Mouse (Mus musculus): ENCODE measurements around the gene Kmt2c.
"Not testable (repeated sequence)": the region's sequence is repeated elsewhere in the genome, so short reads cannot be mapped to it uniquely, and the experiment has no call there.

The Kmt2c gene

DNA sequence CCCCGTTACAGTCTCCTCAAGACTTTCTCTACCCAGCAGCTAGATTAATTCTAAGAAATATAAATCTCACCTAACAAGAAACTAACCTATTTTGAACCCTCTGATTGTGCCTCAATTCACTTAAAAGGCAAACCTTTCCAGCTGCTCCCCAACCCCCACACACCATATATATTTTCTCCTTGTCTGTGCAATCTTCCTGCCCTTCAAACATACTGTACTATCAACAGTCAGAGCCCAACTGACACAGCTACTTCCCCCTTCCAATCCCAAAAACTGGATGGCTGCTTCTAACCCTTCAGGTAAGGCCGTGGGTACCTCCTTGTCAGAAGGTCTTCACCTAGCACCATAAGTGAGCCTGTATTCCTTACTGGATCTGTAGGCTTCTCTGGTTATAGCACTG lies 130.2 kb downstream of the Kmt2c start:
- DNase-seq (ENCODE audit: low spot score): no peak

DNA sequence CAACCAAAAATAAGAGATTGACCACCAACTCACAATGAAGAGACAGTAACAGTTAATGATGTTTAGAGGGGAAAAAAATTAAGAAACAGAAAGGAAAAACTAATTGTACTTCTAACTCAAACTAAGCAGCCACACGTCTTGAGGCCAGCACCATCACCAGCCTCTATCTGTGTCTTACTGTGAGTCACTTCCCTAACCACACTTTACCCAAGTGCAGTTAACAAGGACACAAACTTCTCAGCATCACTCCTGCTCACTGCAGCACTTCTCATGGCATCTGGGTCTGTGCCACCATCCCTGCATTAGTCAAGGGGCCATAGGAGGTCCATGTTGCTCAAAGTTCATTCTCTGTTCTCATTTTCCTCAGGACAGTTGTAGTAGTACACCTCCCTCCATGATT lies 131.5 kb downstream of the Kmt2c start:
- no peak for DNase-seq (ENCODE audit: low spot score)

DNA sequence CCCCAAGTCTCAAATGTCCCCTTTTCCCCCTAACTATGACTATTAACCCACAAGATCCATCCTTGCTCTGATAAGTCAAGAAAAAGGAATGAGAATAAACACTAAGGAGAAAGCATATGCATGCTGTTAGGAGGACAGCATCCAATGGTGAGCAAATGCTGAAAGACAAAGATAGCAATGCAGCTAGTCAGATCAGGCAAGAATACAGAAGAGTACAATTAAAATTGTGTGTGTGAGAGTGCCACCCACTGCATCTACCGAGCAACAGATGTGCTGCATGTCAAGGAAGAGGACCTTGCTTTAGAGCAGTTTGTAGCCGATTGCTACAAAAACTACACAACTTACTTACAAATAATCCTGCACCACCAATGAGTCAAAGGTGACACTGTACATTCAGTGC lies 145.1 kb downstream of the Kmt2c start:
- no peak for DNase-seq (ENCODE audit: low spot score)

DNA sequence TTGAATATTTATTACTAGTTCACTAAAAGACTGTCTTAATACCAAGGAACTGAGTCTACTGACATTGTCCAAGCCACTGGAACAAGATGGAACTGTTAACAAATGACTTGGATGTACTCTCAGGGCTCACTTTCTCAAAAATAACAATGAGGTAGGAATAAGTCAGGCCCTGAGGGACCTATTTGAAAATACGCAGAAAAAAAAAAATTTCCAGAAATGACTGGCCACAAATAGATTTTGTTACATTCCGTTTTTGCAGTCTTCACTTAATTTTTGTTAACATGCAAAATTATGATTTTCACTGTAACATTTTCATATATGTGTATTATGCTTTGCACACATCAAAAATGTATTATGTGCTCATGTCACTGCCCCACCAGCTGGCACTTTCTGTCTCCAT lies 167.3 kb downstream of the Kmt2c start:
- DNase-seq (ENCODE audit: low spot score): no peak

DNA sequence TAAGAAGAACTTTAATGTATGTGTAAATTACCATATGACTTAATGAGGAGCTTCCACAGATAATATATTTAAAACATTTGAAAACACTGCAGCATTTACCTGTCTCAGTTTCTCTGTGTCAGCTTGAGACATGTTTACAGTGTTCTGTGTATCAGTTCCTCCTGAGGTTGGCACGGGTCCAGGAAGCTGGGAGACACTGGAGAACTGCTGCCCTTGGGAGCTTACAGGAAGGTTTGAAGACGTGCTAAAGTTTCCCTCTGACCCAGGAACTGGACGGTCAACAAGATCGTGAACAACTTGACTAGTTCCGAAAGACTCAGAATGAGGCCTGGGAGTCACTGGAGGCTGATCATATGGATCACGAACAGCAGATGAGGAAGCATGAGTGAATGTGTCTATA lies 184.7 kb downstream of the Kmt2c start:
- no peak for DNase-seq (ENCODE audit: low spot score)

DNA sequence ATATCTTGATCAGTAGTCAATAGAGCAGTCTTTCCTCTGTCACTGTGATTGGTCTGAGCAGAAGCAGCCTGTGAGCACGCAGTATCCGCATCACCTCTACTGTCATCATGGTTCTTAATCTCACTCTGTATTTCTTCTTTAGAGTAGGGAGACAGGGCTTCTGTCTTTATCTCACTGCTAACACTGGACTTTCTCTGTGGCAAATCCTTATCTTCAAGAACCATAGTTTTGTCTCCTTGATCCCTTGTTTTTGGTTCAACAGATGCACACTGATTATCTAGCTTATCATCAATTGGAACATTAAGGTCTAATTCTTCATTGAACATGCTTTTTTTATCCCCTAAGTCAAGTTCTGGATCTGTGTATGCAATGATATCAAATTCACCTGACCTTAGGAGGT lies 188.4 kb downstream of the Kmt2c start:
- no peak for DNase-seq (ENCODE audit: low spot score)

DNA sequence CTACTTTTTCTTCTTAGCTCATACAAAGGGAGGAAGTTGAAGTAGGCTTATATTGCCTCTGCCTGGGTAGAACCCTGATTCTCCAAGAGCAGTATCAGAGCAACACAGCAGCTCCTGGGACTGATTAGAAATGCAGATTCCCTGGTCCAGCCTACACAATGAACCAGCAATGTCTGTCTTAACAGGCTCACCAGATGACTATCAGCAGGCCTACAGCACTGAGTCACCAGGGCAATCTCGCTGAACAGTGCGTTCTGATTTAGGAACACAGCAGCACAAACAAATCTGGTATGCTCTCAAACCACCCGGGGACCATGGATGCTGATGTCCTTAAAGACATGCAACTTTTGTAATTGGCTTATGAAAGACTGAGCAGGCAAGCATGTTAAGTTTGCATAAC lies 201.8 kb downstream of the Kmt2c start:
- peak; percentile 1 for DNase-seq (ENCODE audit: low spot score)

DNA sequence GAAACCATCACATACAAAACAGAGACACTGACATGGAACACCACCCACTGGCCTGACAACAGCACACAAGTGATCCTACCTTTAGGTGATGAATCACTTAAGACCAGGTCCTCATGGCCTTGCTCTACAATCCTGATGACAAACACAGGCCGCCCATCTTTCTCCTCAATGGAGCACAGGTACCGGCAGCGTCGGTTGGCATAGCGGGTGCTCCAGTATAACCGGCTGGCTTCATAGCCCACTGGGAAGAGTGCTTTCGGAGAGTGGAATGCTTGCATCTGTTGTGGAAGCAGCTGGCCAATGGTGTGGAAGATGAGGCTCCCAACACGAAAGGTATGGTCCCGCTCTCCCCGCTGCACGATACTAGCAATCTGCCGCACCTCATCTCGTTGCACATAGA lies 214.6 kb downstream of the Kmt2c start:
- no peak for DNase-seq (ENCODE audit: low spot score)

DNA sequence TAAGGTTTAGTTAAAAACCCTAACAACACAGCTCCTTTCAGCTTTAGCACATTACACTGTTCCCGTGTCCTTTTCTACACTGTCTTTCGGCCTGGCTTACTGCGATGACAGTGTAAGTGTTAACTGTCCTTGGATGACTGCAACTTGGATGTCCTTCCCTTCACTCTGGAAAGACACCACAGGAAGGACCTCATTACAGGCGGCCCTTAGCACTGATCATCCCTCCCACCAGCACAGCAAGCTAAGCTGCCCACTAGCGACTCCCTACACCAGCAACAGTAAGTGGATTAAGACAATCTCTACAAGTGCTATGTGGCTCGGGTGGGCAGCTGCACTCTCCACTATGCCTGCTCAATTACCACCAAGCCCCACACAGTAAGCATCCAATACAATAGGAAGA lies 222.2 kb downstream of the Kmt2c start:
- DNase-seq (ENCODE audit: low spot score): no peak

DNA sequence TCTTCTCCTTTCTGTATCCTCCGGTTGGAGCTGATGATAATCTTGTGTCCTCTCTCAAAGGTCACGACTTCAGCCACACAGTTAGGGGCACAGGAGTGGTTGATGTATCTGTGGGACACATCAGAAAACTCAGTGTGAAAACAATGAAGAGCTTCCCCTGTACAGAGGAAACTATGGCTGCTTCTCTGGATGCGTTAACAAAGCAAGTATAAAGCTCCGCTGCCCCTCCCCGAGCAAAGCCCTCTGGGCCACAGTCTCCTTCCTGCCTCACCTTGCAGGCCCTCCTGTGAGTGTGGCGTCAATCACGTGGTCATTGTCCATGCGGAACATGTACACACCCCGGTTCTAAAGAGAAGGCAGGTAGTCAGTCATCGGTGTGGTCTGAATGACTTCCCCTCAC lies 223.0 kb downstream of the Kmt2c start:
- no peak for DNase-seq (ENCODE audit: low spot score)

DNA sequence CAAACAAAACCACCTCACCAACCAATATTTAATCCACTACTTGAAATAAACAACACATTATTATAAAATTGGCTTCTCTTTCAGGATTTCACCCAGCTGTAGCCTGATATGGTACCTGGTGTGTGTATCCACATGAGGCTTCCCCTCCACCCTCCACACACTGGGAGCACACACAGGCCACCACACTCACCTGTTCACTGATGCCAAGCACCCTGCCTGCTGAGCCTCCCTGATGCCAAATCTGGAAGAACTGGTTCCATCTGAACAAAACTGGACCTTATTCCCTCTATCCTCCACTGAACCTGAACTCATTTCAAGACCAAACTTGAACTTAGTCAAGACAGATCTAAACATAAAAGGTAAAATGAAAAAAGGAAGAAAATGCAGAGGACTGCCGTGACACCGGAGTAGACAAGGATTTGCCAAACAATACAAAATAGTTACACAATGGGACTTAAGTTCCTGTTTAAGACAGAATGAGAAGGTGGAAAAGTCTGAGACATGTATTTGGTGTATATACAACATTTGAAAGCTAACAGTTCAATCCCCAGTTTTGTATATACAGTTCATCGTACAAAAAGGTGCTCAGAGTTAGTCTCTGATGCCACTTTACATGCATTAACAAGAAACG lies 230.2 kb downstream of the Kmt2c start:
- no peak for DNase-seq (ENCODE audit: low spot score)

DNA sequence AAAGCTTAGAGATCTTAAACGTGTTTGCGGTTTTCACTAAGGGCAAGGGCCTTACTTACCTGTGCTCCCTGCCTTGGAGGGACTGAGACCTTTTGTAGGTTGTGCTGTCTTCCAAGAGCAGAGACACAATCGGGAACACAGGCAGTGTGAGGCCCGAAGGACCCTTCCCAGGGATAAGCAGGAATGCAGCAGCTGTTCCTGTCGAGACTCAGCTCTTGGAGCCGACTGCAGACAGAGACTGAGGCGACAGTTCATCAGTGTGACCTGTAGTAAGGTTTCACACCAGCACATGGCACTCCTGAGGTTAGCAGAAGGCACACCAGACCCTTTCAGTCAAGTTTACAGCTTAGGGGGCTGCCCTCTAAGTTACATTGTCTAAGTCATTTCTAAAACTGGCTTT lies 236.3 kb downstream of the Kmt2c start:
- DNase-seq (ENCODE audit: low spot score): no peak

DNA sequence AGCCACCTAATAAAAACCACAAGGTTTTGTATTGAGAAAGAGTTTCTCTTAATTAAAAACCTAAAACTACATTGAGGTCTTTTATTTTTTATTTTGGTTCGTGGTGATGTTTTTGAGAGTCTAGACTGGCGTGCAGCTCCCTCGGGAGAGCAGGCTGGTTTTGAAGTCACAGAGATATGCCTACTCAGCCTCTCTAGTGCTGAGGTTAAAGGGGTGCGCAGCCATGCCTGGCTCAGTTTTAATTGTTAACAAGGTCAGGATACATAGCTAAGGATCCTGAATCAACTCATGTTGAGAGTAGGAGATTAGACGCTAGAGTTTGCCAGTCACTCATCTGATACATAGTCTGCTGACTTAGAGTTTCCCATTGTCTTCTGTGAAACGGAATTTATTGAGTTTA lies 237.1 kb downstream of the Kmt2c start:
- no peak for DNase-seq (ENCODE audit: low spot score)

DNA sequence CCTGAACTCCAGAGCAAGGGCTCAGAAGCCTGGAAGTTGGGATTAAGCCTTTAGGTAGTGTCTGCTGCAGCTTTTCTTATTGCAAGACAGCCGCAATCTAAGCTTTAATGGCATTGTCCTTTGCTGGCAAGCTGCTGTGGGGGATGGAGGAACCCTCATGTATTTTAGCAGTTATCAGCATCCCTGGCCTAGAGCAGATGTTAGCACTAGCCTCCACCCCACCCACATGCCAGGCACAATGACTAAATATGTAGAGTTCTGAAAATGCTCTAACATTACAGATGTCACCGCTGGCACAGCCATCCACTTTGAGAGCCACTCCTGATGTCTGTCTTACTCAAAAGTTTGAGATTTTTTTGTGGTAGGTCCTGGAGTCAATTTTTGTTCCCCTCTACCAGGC lies 241.9 kb downstream of the Kmt2c start:
- no peak for DNase-seq (ENCODE audit: low spot score)

DNA sequence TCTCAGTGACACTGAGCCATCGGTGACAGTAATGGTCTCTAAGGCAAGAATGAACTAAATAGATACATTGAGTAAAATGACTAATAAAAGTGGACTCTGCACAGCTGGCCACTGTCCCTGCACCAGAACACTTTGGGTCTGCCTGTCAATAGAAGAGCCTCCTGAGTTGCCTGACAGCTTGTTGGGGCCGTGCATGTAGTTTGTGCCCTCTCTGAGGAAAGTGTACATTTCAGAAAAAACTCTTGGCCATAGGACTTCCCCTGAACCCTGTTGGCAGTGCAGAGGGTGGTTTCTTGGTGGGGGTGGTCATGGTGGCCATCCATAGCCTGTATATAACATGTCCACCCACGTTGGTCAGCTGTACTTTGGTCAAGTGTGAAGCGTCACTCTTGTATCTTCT lies 244.1 kb downstream of the Kmt2c start:
- no peak for DNase-seq (ENCODE audit: low spot score)

DNA sequence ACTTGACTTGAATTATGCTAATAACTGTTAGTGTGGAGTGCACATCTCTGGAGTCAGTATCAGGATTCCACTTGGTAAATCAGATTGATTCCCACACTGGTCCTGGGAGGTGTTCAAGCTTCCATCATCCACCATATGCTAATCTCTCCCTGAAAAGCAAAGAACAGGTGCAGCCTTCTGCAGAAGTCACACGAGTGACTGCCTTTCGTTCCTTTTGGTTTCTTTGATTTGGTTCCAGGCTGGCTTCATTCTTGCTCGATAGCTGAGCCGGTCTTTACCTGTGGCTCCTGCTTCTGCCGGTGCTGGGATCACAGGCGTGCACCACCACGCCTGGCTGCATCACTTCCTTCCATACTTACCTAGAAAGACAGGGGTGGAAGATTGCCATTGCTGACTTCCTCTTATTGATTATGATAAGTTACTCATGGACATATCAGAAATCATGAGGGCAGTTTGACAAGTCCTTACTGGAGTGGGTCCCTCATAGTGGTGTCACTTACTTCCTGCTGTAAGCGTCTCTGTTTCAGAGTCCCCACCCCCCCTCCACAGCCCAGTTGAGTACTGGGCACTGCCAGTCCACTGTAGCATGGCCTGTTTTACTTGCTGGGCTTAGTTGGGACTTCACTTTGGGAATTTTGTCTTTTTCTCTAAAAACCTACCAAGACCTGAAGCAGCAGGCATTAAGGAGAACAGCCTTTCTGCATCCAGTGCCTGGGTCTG lies 245.6 kb downstream of the Kmt2c start:
- no peak for DNase-seq (ENCODE audit: low spot score)

DNA sequence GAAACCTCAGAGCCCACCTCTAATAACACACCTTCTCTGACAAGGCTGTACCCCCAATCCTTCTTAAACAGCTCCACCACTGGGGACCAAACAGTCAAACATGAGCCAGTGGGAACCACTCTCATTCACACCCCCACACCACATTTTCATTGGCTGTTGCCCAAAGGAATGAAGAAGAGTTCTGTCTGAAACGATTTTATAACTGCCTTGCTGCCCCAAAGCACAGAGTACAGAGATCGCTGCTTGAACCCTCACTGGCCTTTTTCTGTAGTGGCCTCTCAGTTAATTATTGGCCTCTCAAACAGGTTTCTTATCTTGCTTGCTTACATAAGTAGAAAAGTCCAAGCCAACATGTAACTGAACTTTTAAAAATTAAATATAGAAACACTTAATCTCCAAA lies 246.2 kb downstream of the Kmt2c start:
- DNase-seq (ENCODE audit: low spot score): no peak

DNA sequence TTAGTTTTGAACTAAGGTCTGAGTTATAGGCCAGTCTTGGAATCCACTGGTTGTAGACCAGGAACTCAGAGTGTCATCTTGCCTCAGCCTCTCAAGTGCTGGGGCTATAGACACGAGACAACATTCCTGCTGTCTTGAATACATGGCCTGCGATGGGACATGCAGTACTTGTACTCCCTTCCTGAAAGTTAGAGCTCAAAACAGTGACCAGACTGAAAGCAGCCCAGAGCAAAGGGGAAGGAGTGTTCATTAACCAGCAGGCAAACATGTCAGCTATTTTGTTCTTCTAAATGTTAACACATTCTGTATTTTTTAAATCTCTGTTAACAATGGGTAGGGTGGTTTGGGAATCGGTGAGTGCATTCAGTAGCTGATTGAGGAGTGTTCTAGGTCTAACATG lies 251.5 kb downstream of the Kmt2c start:
- DNase-seq (ENCODE audit: low spot score): no peak

DNA sequence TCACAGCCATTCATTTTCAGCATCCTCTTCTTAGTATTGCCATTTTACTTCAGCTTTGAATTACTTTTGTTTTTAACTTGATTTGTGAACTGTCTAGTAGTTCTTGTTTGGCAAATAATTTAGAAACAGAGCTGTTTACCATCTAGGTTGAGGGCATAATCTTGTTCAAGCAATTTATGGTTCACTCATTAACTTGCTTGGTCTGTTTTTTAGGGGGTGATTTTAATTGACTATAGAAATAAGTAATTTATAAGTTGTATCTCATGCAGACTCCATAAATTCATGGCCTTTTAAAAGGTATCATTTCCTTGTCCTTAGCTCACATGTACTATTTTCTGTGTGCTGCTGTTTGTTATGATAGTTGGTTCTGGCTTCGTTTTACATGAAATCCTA lies 252.1 kb downstream of the Kmt2c start:
- DNase-seq (ENCODE audit: low spot score): no peak

DNA sequence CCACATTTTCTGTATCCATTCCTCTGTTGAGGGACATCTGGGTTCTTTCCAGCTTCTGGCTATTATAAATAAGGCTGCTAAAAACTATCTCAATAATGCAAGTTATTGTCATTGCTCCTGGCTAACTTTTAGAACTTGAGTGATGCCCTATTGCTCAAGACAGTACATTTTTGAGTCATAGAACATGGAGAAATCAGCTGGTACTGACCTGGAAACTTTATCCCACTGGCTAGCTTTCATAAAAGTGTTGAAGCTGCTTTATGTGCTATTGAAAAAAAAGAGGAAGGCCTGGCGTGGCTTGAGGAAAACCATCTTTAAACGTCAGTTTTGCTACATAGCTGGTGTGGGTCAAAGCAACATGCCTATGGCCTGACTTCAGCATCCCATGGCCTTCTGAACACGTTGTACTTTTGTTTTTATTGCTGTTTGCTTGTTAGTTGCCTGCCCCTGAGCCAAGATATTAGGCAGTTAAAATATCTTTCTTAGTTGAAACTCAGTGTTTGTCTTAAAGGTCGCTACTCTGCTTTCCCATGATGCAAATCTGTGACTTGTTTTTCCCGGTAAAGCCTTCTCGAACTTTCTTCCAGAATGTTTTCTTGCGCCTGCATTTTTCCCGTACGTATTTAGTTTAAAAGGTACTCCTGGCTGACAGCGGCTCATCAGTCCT lies 252.6 kb downstream of the Kmt2c start:
- DNase-seq (ENCODE audit: low spot score): no peak

DNA sequence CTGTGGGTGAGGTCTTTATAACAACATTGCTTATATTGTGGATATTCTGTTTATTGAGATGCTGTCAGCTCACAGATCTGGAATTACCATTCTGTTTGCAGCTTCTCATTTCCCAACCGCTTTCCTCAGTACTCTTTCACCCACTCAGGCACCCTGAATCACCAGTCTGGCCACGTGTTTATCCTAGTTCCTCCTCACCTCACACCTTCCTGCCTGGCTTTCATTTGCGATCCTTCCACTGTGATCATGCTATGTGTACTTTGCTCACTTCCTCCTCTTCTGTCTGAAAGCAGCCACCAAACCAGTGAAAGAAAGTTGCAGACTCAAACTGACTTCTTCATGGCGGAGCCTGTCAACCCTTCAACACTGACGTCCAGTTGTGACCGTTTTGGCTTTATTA lies 255.5 kb downstream of the Kmt2c start:
- no peak for DNase-seq (ENCODE audit: low spot score)

DNA sequence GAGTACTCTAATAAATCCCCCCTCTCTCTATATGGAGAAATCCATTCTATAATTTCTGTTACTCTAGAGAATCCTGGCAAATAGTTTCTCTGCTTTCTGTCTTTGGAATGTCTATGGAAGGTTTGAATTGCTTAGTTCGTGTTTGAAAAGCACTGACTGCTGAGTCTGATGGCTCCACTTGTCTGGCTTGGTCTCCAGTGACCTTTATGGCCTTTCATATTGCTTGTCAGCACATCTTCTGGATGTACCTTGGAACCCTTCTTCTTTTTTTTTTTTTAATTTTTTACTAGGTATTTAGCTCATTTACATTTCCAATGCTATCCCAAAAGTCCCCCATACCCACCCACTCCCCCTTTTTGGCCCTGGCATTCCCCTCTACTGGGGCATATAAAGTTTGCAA lies 274.2 kb downstream of the Kmt2c start:
- DNase-seq (ENCODE audit: low spot score): not testable (repeated sequence)
